Mouse (Mus musculus) heart, adult 2 months (tissue): ENCODE measurements around the gene Olfr1026.

ENCODE experiments used
- CTCF ChIP-seq: fragments of 200-600 bp; IDR thresholded peaks from 2 replicates; pipeline ENCODE4 v1.8.1; 2022; ENCODE audit warnings: antibody characterized with exemption, mild to moderate bottlenecking, moderate library complexity
- POLR2A ChIP-seq: fragments of 200-500 bp; IDR thresholded peaks from 2 replicates; pipeline ENCODE4 v1.6.1; 2011; ENCODE audit warnings: mild to moderate bottlenecking, low read depth, low read length, control low read depth; ENCODE audit not compliant: insufficient read depth

GRCm38 (mm10) chr2:85885340-85885739, 36.0 kb upstream of the Olfr1026 start, which contains the start of gene Olfr1023:
- TF ChIP-seq CTCF (no peak), POLR2A (no peak)
